Mouse (Mus musculus): Measurements from ENCODE around the gene Metrn. TPM values are rescaled to one million over a fixed set of nuclear protein-coding genes. Genes with fewer than 3 reads are reported as not detected.

Metrn gene
- total and polyA plus RNA-seq, 3 experiments = 16.9 to 50.1 (median 23.7) TPM

DNA sequence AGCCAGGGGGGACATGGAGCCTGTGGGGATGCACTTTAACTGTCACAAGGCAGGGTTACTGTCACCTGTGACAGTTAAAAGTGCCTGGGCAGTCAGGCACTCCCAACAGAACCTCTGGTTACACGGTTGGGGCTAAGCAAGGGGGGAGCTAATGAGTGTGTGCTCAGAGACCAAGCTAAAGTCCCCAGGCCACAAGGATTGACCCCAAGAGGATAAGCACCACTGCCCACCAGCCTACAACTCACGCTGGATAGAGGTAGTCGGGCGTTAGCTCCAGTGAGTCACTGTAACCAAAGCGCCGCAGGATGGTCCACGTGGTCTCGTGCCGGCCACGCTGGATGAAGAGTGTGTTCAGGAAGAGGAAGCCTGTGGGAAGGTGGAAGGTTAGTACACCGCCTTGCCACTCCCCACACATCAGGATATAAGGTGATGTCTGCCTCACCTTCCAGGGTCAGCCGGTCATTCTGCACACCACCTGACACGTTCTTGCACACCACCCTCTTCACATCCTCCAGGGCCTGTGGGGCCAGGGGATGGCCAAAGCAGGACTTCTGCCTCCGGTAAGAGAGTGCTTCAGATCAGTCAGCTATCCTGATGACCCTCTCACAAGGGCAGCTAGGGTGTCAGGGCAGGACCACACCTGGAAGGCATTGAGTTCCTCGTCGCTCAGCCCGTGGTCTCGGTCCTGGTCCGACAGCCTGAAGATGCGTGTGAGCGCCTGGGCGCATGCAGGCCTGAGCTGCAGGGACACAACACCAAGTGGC, 44.4 kb upstream of the Metrn start, which contains the start of gene Gm20683:
Gene Gm20683, minus strand, starts transcription at position 647 of the 764 bp plus-strand sequence.
- Histone ChIP-seq H3K4me1 (ENCODE audit: control insufficient read depth in 1 of 2, insufficient read depth in 2 of 2) (peaks cover 12 to 15% of the 10 kb centered on the region in 2 experiments), H3K27me3 (replicated peaks) (no peaks in the 10 kb centered on the region), H3K9me3 (replicated peaks; ENCODE audit: low read length) (no peaks in the 10 kb centered on the region), H3K27ac (ENCODE audit: insufficient read depth, low read depth) (no peak within 1 kb of the TSS), H3K4me3 (replicated peaks in 1 of 3; ENCODE audit: low read depth in 2 of 3, low read length in 2 of 3, poor library complexity in 1 of 3) (no peak within 1 kb of the TSS), H3K79me2 (replicated peaks; ENCODE audit: control insufficient read depth, extremely low read depth, insufficient read depth, poor library complexity, severe bottlenecking) (peaks cover 14% of the 10 kb centered on the region), H3K9ac (ENCODE audit: insufficient read depth, low read depth) (no peak within 1 kb of the TSS), H3K4me2 (ENCODE audit: insufficient read depth, low read depth, poor library complexity, severe bottlenecking) (no peak within 1 kb of the TSS), H3K36me3 (replicated peaks in 1 of 2; ENCODE audit: control insufficient read depth in 1 of 2, insufficient read depth in 1 of 2, low read length in 1 of 2) (peaks cover 69 to 83% of the 10 kb centered on the region in 2 experiments)
- no peak for TF ChIP-seq ZC3H11A (IDR thresholded peaks at IDR 0.05; ENCODE audit: low read depth, low read length)
- TF ChIP-seq JUND (conservative IDR thresholded peaks at IDR 0.05; ENCODE audit: low read depth, low read length) = no peak
- no peak for TF ChIP-seq MXI1 (IDR thresholded peaks at IDR 0.05; ENCODE audit: low read depth, low read length)
- TF ChIP-seq ETS1 (conservative IDR thresholded peaks at IDR 0.05; ENCODE audit: low read depth, low read length) = no peak
- TF ChIP-seq ZNF384 (IDR thresholded peaks at IDR 0.05; ENCODE audit: low read depth, low read length) = no peak
- no peak for TF ChIP-seq NELFE (IDR thresholded peaks at IDR 0.05; ENCODE audit: low read depth, low read length)
- no peak for TF ChIP-seq CHD1 (IDR thresholded peaks at IDR 0.05; ENCODE audit: low read depth, low read length)
- no peak for TF ChIP-seq USF2 (conservative IDR thresholded peaks at IDR 0.05; ENCODE audit: low read depth, low read length)
- TF ChIP-seq CHD2 (IDR thresholded peaks at IDR 0.05; ENCODE audit: low read length) = no peak
- TF ChIP-seq POLR2AphosphoS2 (IDR thresholded peaks at IDR 0.05; ENCODE audit: low read depth, low read length) = no peak
- TF ChIP-seq ELF1 (IDR thresholded peaks at IDR 0.05; ENCODE audit: low read depth, low read length) = no peak
- TF ChIP-seq TBP (conservative IDR thresholded peaks at IDR 0.05; ENCODE audit: low read depth, low read length) = no peak
- no peak for TF ChIP-seq MAFK (IDR thresholded peaks at IDR 0.05; ENCODE audit: insufficient replicate concordance, low read length)
- TF ChIP-seq SIN3A (IDR thresholded peaks at IDR 0.05; ENCODE audit: low read length) = no peak
- TF ChIP-seq GABPA (IDR thresholded peaks at IDR 0.05; ENCODE audit: insufficient replicate concordance, low read depth, low read length) = no peak
- no peak for TF ChIP-seq ZMIZ1 (IDR thresholded peaks at IDR 0.05; ENCODE audit: low read depth, low read length)
- no peak for TF ChIP-seq MAZ (IDR thresholded peaks at IDR 0.05; ENCODE audit: low read depth, low read length)
- TF ChIP-seq IRF4 (IDR thresholded peaks at IDR 0.05; ENCODE audit: low read depth, low read length) = no peak
- no peak for TF ChIP-seq KAT2A (IDR thresholded peaks at IDR 0.05; ENCODE audit: insufficient replicate concordance, low read length)
- DNase-seq (ENCODE audit: extremely low read depth) = no peak
- in situ Hi-C loops (cut with MboI; ENCODE audit: low pct_ligation_motif_present, low pct_unique_long_range_greater_than_20kb, low sequenced_read_pairs) = no loop called here
- dilution Hi-C loops (cut with MboI; ENCODE audit: extremely low pct_ligation_motif_present, extremely low pct_unique_long_range_greater_than_20kb, low sequenced_read_pairs) = no loop called here

- dilution Hi-C loops (cut with MboI; ENCODE audit: extremely low pct_ligation_motif_present, extremely low pct_unique_long_range_greater_than_20kb, low sequenced_read_pairs) (no loop called here), in situ Hi-C loops (cut with MboI; ENCODE audit: low pct_ligation_motif_present, low pct_unique_long_range_greater_than_20kb, low sequenced_read_pairs) (no loop called here)
- Histone ChIP-seq H3K27me3 (replicated peaks) (no peaks in the 10 kb centered on the region), H3K79me2 (replicated peaks; ENCODE audit: control insufficient read depth, extremely low read depth, insufficient read depth, poor library complexity, severe bottlenecking) (peaks cover 14% of the 10 kb centered on the region), H3K9me3 (replicated peaks; ENCODE audit: low read length) (no peaks in the 10 kb centered on the region), H3K4me1 (ENCODE audit: control insufficient read depth in 1 of 2, insufficient read depth in 2 of 2) (peaks cover 12 to 15% of the 10 kb centered on the region in 2 experiments), H3K27ac (ENCODE audit: insufficient read depth, low read depth) (no peak overlapping the region), H3K4me2 (ENCODE audit: insufficient read depth, low read depth, poor library complexity, severe bottlenecking) (no peak overlapping the region), H3K4me3 (replicated peaks in 1 of 3; ENCODE audit: low read depth in 2 of 3, low read length in 2 of 3, poor library complexity in 1 of 3) (no peak overlapping the region), H3K36me3 (replicated peaks in 1 of 2; ENCODE audit: control insufficient read depth in 1 of 2, insufficient read depth in 1 of 2, low read length in 1 of 2) (peaks cover 69 to 83% of the 10 kb centered on the region in 2 experiments), H3K9ac (ENCODE audit: insufficient read depth, low read depth) (no peak overlapping the region)
- no peak for DNase-seq (ENCODE audit: extremely low read depth)
- TF ChIP-seq TBP (conservative IDR thresholded peaks at IDR 0.05; ENCODE audit: low read depth, low read length) = no peak
- TF ChIP-seq RCOR1 (conservative IDR thresholded peaks at IDR 0.05; ENCODE audit: low read depth, low read length) = no peak
- no peak for TF ChIP-seq ZMIZ1 (IDR thresholded peaks at IDR 0.05; ENCODE audit: low read depth, low read length)
- TF ChIP-seq POLR2A (IDR thresholded peaks at IDR 0.05; ENCODE audit: low read depth, low read length) = no peak
- no peak for TF ChIP-seq MAFK (IDR thresholded peaks at IDR 0.05; ENCODE audit: insufficient replicate concordance, low read length)
- TF ChIP-seq MAX (IDR thresholded peaks at IDR 0.05; ENCODE audit: low read length) = no peak
- TF ChIP-seq ETS1 (conservative IDR thresholded peaks at IDR 0.05; ENCODE audit: low read depth, low read length) = no peak
- no peak for TF ChIP-seq EP300 (IDR thresholded peaks at IDR 0.05; ENCODE audit: low read length)
- TF ChIP-seq JUND (conservative IDR thresholded peaks at IDR 0.05; ENCODE audit: low read depth, low read length) = no peak
- TF ChIP-seq SMC3 (IDR thresholded peaks at IDR 0.05; ENCODE audit: low read depth, low read length) = no peak
- TF ChIP-seq IRF4 (IDR thresholded peaks at IDR 0.05; ENCODE audit: low read depth, low read length) = no peak
- no peak for TF ChIP-seq SIN3A (IDR thresholded peaks at IDR 0.05; ENCODE audit: low read length)
- TF ChIP-seq BHLHE40 (IDR thresholded peaks at IDR 0.05; ENCODE audit: low read depth, low read length) = no peak
- TF ChIP-seq MAZ (IDR thresholded peaks at IDR 0.05; ENCODE audit: low read depth, low read length) = no peak
- no peak for TF ChIP-seq MEF2A (IDR thresholded peaks at IDR 0.05; ENCODE audit: borderline replicate concordance, low read depth, low read length)
- no peak for TF ChIP-seq ZC3H11A (IDR thresholded peaks at IDR 0.05; ENCODE audit: low read depth, low read length)
These were observed 43.6 kb upstream of the Metrn start for GRCm38 (mm10) chr17:25840519-25840918.
